Mouse (Mus musculus) heart, embryonic 16.5 days (tissue): Measurements from ENCODE around the gene Spata2l. TPM values are rescaled to one million over a fixed set of nuclear protein-coding genes. Genes with fewer than 3 reads are reported as not detected.

Experiments
- ATAC-seq: fragments of 200-750 bp; cut with Nextera tagmentation; replicated peaks from 2 replicates; pipeline ENCODE4 v1.8.0; 2017; ENCODE audit warnings: moderate number of reproducible peaks; ENCODE audit not compliant: insufficient read depth, low FRiP score; ENCODE audit errors: extremely low read depth
- H3K27ac ChIP-seq: fragments of 300-500 bp; sonication (generic); 2 replicates; pipeline ENCODE4 v1.5.1; 2014; ENCODE audit warnings: mild to moderate bottlenecking, low read length, control low read depth, moderate library complexity
- H3K27me3 ChIP-seq: fragments of 300-500 bp; sonication (generic); 2 replicates; pipeline ENCODE4 v1.6.1; 2014; ENCODE audit warnings: low read length, mixed read lengths; ENCODE audit not compliant: control insufficient read depth, insufficient read depth
- H3K36me3 ChIP-seq: fragments of 300-500 bp; sonication (generic); 2 replicates; pipeline ENCODE4 v1.6.1; 2014; ENCODE audit not compliant: control insufficient read depth, insufficient read depth
- H3K4me1 ChIP-seq: fragments of 300-500 bp; sonication (generic); 2 replicates; pipeline ENCODE4 v1.6.1; 2014; ENCODE audit warnings: low read length, mixed read lengths; ENCODE audit not compliant: control insufficient read depth, insufficient read depth
- H3K4me2 ChIP-seq: fragments of 300-500 bp; sonication (generic); 2 replicates; pipeline ENCODE4 v1.6.1; 2014; ENCODE audit warnings: low read depth, mild to moderate bottlenecking, control low read depth, low read length
- H3K4me3 ChIP-seq: fragments of 300-500 bp; sonication (generic); 2 replicates; pipeline ENCODE4 v1.5.1; 2014; ENCODE audit warnings: mild to moderate bottlenecking, control low read depth, low read length
- H3K9ac ChIP-seq: fragments of 300-500 bp; sonication (generic); 2 replicates; pipeline ENCODE4 v1.6.1; 2014; ENCODE audit warnings: low read length, control low read depth
- H3K9me3 ChIP-seq: fragments of 300-500 bp; sonication (generic); replicated peaks from 2 replicates; pipeline ENCODE4 v1.6.1; 2016; ENCODE audit warnings: low read length; ENCODE audit not compliant: control insufficient read depth
- WGBS: fragments of 180-500 bp; shearing (Covaris S2); extraction: QIAGEN DNeasy Blood & Tissue Kit; methylation state at CpG from one replicate; pipeline ENCODE4 v1.1.7; 2014; 5-methylcytosine and 5-hydroxymethylcytosine counted together
- polyA plus RNA-seq: library from polyadenylated mRNA; unstranded; fragments of >200 nt; fragmentation: Nextera tagmentation; extraction: Ambion mirVana; gene quantifications from 2 replicates; pipeline ENCODE4 v1.2.1, GENCODE M21; 2015

Spata2l gene
- polyA plus RNA-seq, 1 experiment from 2014 or later, result 4.2 TPM

DNA sequence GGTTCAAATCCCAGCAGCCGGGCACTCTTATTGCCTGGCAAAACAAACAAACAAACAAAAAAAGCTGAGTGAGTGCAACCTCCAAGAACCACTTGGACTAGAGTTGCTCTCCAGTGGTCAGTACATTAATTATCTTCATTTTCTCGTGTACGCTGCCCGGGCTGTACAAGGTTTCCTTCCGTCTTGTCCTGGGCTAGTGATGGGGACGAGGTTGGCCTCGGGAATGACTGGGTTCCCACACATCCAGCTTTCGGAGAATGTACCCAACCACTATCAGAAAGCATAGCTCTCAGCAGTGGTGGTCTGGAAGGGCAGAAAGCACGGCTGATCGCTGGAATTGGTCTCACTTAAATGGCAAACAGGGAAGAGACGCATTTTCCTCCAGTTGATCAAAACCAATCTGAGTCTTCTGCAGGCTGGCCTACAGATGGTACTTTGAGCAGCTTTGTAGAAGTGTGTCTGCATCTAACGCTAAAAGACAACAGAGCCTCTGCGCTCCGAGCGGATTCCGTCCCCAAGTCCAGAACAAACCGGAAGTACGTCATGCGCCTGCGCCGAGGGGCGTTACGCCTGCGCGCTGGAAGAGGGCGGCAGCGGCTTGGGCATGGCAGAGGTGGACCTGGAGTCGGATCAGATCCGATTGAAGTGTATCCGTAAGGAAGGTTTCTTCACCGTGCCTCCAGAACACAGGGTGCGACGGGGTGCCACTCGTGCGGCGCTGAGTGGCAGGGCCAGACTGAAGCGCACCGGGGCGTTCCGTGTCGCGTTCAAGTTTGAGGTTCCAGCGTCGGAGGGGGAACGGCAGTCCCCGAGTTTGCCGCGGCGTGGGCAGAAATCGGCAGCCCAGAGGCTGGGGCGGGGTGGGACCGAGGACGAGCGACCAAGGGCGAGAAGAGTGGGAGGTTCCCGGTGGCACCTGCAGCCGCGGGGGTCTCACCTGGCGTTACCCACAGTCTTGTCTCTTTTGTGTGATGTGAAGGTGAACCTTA, 11.5 kb downstream of the Spata2l start, which contains the start of gene Cdk10:
Gene Cdk10, plus strand, starts transcription at position 565 of the 989 bp plus-strand sequence.
- WGBS, result 3% methylated on average over 59 of the region's 59 CpGs
- Histone ChIP-seq H3K4me1 (peaks cover 11% of the 10 kb centered on the region), H3K27ac (peak within 1 kb of the TSS; percentile 85), H3K4me3 (peak within 1 kb of the TSS; percentile 88), H3K4me2 (peak within 1 kb of the TSS; percentile 98), H3K27me3 (no peaks in the 10 kb centered on the region), H3K9me3 (no peaks in the 10 kb centered on the region), H3K9ac (peak within 1 kb of the TSS; percentile 97), H3K36me3 (no peaks in the 10 kb centered on the region; the same call in 1 of the 2 replicates)
- peak; percentile 86 for ATAC-seq

DNA sequence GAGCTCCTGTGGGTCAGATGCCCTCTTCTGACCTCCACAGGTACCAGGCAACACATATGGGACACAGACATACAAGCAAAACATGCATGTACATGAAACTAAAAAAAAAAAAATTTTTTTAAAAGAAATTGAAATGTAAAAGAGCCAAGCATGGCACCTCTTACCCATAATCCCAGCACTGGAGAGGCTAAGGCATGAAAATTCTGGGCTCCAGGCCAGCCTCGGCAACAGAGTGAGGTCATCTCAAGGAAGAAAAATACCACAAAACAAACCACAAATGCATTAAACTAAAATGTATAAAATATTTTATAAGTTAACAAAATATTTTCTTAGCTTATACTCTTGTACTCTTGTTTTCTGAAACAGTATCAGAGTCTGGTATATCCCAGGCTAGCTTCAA, 15.1 kb downstream of the Spata2l start:
- Histone ChIP-seq H3K4me1 (peaks cover 11% of the 10 kb centered on the region), H3K9ac (no peak overlapping the region), H3K4me2 (no peak overlapping the region), H3K27ac (no peak overlapping the region), H3K9me3 (no peaks in the 10 kb centered on the region), H3K27me3 (no peaks in the 10 kb centered on the region), H3K36me3 (no peaks in the 10 kb centered on the region), H3K4me3 (no peak overlapping the region)
- ATAC-seq, result no peak
- 48% methylated on average over 1 of the region's 1 CpGs for WGBS

DNA sequence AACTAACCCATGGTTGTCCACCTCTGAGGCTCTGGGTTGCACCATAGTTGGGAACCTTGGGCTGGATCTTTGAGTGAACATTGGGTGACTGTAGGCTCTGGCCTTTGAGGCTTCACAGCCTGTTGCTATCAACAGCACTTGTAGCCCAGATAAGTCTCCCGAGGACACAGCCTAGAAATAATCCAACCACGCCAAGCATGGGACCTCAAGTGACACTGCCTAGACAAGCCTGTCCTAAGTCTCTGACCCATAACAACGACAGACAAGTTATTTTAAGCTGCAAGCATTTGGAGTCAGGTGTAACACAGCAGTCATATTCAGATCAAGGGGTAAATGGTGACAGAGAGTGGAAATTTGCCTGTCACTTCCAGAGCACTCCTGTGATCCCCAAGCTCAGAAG, 20.6 kb downstream of the Spata2l start:
- no peaks in the 10 kb centered on the region for H3K9me3 ChIP-seq
- no peak overlapping the region for H3K9ac ChIP-seq
- H3K4me2 ChIP-seq, result no peak overlapping the region
- H3K4me1 ChIP-seq, result peaks cover 23% of the 10 kb centered on the region
- H3K36me3 ChIP-seq, result no peaks in the 10 kb centered on the region
- no peaks in the 10 kb centered on the region for H3K27me3 ChIP-seq
- 48% methylated on average over 3 of the region's 3 CpGs for WGBS
- no peak; the same call in 1 of the 2 replicates for ATAC-seq
- H3K4me3 ChIP-seq, result no peak overlapping the region
- 0 out of 2 replicates have a peak overlapping the region, but pooled peaks have one; percentile 16 for H3K27ac ChIP-seq

DNA sequence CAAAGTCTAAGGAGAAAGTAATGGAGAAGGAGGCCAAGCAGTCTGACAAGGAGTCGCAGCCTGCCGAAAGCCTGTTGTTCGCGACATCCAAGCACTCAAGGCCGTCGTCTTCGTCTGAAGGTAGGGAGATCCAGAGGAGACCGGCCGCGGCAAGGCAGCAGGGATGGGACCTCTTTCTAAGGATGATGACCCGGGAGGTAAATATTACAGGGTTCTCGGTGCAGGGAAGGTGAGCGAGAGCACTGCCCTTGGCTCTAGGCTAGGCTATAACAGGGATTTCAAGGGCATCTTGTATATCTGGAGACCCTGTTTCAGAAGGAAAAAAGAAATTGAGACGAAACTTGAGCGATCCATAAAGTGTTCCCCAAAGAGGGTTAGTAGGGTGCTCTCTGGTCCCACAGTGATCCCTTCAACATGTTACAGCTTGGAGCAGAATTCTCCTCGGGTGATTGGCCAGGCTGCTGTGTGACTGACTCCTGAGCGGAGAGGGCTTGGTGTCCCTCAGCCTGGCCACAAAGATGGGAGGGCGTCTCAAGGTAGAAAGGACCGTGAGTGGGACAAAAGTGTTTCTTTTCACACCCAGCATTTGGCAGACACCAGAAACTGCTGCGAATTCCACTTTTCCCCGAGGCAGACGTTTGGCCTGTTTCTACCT, 22.8 kb downstream of the Spata2l start:
- peaks cover 23% of the 10 kb centered on the region for H3K4me1 ChIP-seq
- peak overlapping the region; percentile 79 for H3K4me2 ChIP-seq
- H3K27me3 ChIP-seq, result no peaks in the 10 kb centered on the region
- ATAC-seq, result peak; percentile 2; the same call in 1 of the 2 replicates
- H3K9ac ChIP-seq, result peak overlapping the region; percentile 97
- H3K27ac ChIP-seq, result peak overlapping the region; percentile 56; the same call in 1 of the 2 replicates
- H3K9me3 ChIP-seq, result no peaks in the 10 kb centered on the region
- H3K4me3 ChIP-seq, result peak overlapping the region; percentile 95
- H3K36me3 ChIP-seq, result peaks cover 12% of the 10 kb centered on the region
- 17% methylated on average over 22 of the region's 22 CpGs for WGBS

GRCm38 (mm10) chr8:123212321-123213117, 23.5 kb downstream of the Spata2l start, which contains the start of the genes Chmp1a and Spata33:
TSS of gene Chmp1a (minus strand) at chr8:123212763.
TSS of gene Spata33 (plus strand) at chr8:123212832.
- Histone ChIP-seq H3K4me3 (peak within 1 kb of the TSS; percentile 95), H3K4me1 (peaks cover 23% of the 10 kb centered on the region), H3K27me3 (no peaks in the 10 kb centered on the region), H3K27ac (peak within 1 kb of the TSS; percentile 56; the same call in 1 of the 2 replicates), H3K4me2 (peak within 1 kb of the TSS; percentile 79), H3K9me3 (no peaks in the 10 kb centered on the region), H3K36me3 (peaks cover 16% of the 10 kb centered on the region), H3K9ac (peak within 1 kb of the TSS; percentile 97)
- WGBS, result under 1% methylated on average over 76 of the region's 76 CpGs
- peak; percentile 92 for ATAC-seq

- no peak overlapping the region; the same call in 1 of the 2 replicates for H3K27ac ChIP-seq
- 33% methylated on average over 10 of the region's 10 CpGs for WGBS
- H3K4me1 ChIP-seq, result peaks cover 23% of the 10 kb centered on the region
- H3K9me3 ChIP-seq, result no peaks in the 10 kb centered on the region
- peak overlapping the region; percentile 79 for H3K4me2 ChIP-seq
- peak overlapping the region; percentile 95 for H3K4me3 ChIP-seq
- ATAC-seq, result no peak
- H3K27me3 ChIP-seq, result no peaks in the 10 kb centered on the region
- peaks cover 21% of the 10 kb centered on the region for H3K36me3 ChIP-seq
- H3K9ac ChIP-seq, result peak overlapping the region; percentile 97
These were observed 24.2 kb downstream of the Spata2l start for GRCm38 (mm10) chr8:123211876-123212275.

DNA sequence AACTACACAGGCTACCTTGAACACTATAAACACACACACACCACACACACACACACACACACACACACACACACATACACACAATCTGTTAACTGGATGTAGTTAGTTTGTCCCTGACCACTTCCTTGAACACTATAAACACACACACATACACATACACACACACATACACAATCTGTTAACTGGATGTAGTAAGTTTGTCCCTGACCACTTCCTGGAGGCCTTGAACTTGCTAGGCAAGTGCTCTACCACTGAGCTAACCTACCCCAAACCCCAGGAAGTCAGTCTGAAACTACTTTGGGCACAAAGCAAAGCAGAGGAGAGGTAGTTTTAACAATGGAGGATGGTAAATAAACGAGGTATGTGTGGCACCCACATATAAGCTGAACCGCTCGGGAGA, 32.5 kb downstream of the Spata2l start:
- WGBS, result 90% methylated on average over 3 of the region's 3 CpGs
- Histone ChIP-seq H3K9me3 (no peaks in the 10 kb centered on the region), H3K27me3 (no peaks in the 10 kb centered on the region; the same call in 1 of the 2 replicates), H3K4me1 (no peaks in the 10 kb centered on the region), H3K36me3 (peaks cover 19% of the 10 kb centered on the region), H3K4me3 (no peak overlapping the region), H3K27ac (no peak overlapping the region), H3K4me2 (no peak overlapping the region), H3K9ac (no peak overlapping the region)
- ATAC-seq, result no peak

GRCm38 (mm10) chr8:123202288-123202687, 33.7 kb downstream of the Spata2l start:
- Histone ChIP-seq H3K36me3 (peaks cover 12% of the 10 kb centered on the region), H3K4me3 (no peak overlapping the region), H3K4me2 (no peak overlapping the region), H3K9ac (no peak overlapping the region), H3K27me3 (no peaks in the 10 kb centered on the region; the same call in 1 of the 2 replicates), H3K27ac (no peak overlapping the region), H3K4me1 (no peaks in the 10 kb centered on the region), H3K9me3 (no peaks in the 10 kb centered on the region)
- no peak for ATAC-seq
- WGBS, result 29% methylated on average over 5 of the region's 5 CpGs
